Mouse (Mus musculus): ENCODE data around the gene Maco1. TPM values are rescaled to one million over a fixed set of nuclear protein-coding genes. Genes with fewer than 3 reads are reported as not detected.
"Not testable (repeated sequence)": the region's sequence is repeated elsewhere in the genome, so short reads cannot be mapped to it uniquely, and the experiment has no call there.

Maco1 gene
- polyA plus RNA-seq, 1 experiment from 2014 or later, result 46.1 TPM

DNA sequence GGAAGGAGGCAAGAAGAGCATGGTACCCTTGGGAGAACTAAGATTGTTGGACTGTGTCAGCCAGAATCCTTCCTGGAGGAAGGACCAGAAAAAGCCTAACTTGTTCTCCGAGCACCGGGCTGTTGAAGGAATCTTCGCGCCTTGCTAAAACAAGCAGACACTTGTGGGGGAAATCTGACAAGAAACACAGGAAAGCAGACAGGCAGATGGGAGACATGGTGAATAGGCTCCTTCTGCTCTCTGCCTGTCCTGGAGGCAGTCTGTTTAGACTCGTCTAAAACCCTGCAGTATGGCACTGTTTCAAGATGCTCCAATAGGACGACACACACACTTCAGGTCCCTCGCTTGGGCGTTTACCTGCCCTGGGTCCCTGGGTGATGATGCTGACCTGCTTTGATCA is 53.0 kb downstream of the Maco1 start:
- 65% methylated on average over 8 of the region's 8 CpGs for WGBS
- ATAC-seq (ENCODE audit: insufficient number of reproducible peaks, insufficient read depth, low FRiP score, low read depth), result no peak
- H3K4me3 ChIP-seq (ENCODE audit: low read depth, low read length), result no peak overlapping the region
- no peak overlapping the region for H3K9ac ChIP-seq (replicated peaks; ENCODE audit: low read depth, low read length)
- H3K36me3 ChIP-seq (ENCODE audit: control insufficient read depth, insufficient read depth, low read length), result peaks cover 28% of the 10 kb centered on the region; the same call in 1 of the 2 replicates
- H3K4me2 ChIP-seq (replicated peaks; ENCODE audit: low read depth, low read length), result no peak overlapping the region
- H3K27ac ChIP-seq (ENCODE audit: low read length), result peak overlapping the region; percentile 10; the same call in 1 of the 2 replicates
- no peaks in the 10 kb centered on the region for H3K27me3 ChIP-seq (ENCODE audit: control insufficient read depth, insufficient read depth, low read length)
- H3K4me1 ChIP-seq (ENCODE audit: control insufficient read depth, insufficient read depth, low read length), result peaks cover 6% of the 10 kb centered on the region
- H3K9me3 ChIP-seq (ENCODE audit: control insufficient read depth, low read depth, low read length), result no peaks in the 10 kb centered on the region

DNA sequence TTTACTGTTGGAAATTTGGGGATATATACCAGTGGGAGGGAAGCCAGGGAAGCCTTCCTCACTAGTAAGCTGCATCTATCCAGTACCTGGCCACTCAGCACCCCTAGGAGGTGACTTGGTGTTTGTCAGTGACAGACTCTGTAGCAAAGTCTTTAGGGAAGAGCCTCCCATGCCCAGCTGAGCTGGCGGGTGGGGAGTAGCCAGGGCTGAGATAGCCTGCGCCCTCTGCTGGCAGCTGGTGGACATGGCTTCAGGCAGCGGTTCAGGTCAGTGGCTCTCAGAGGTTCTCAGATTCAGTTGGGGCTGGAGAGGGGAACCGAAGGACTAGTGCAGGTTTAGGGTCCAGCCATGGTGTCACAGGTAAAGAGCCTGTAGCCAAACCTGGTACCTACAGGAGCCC is 53.9 kb downstream of the Maco1 start:
- 5% methylated on average over 4 of the region's 4 CpGs for WGBS
- H3K9ac ChIP-seq (replicated peaks; ENCODE audit: low read depth, low read length), result no peak overlapping the region
- H3K4me1 ChIP-seq (ENCODE audit: control insufficient read depth, insufficient read depth, low read length), result peaks cover 6% of the 10 kb centered on the region
- no peak for ATAC-seq (ENCODE audit: insufficient number of reproducible peaks, insufficient read depth, low FRiP score, low read depth)
- no peak overlapping the region for H3K4me2 ChIP-seq (replicated peaks; ENCODE audit: low read depth, low read length)
- no peak overlapping the region for H3K4me3 ChIP-seq (ENCODE audit: low read depth, low read length)
- no peak overlapping the region for H3K27ac ChIP-seq (ENCODE audit: low read length)
- peaks cover 20% of the 10 kb centered on the region; the same call in 1 of the 2 replicates for H3K36me3 ChIP-seq (ENCODE audit: control insufficient read depth, insufficient read depth, low read length)
- H3K9me3 ChIP-seq (ENCODE audit: control insufficient read depth, low read depth, low read length), result no peaks in the 10 kb centered on the region
- H3K27me3 ChIP-seq (ENCODE audit: control insufficient read depth, insufficient read depth, low read length), result no peaks in the 10 kb centered on the region

DNA sequence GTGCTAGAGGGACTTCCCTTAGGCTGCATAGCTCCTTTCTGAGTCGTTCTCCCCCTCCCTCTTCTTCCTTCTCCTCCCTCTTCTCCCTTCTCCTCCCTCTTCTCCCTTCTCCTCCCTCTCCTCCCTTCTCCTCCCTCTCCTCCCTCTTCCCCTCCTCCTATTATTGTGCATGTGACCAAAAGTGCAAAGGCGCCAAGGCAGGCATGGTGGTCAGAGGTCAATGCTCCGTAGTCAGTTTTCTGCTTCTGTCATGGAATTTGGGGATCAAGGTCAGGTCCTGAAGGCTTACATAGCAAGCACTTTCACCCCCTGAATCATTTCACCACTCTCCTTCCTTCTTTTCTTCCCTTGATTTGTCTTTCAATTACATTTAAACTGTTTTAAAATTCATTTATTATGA is 54.3 kb downstream of the Maco1 start:
- no peak for ATAC-seq (ENCODE audit: insufficient number of reproducible peaks, insufficient read depth, low FRiP score, low read depth)
- H3K27me3 ChIP-seq (ENCODE audit: control insufficient read depth, insufficient read depth, low read length), result no peaks in the 10 kb centered on the region
- peaks cover 18% of the 10 kb centered on the region; the same call in 1 of the 2 replicates for H3K36me3 ChIP-seq (ENCODE audit: control insufficient read depth, insufficient read depth, low read length)
- 34% methylated on average over 3 of the region's 3 CpGs for WGBS
- peaks cover 6% of the 10 kb centered on the region for H3K4me1 ChIP-seq (ENCODE audit: control insufficient read depth, insufficient read depth, low read length)
- H3K27ac ChIP-seq (ENCODE audit: low read length), result no peak overlapping the region
- no peak overlapping the region for H3K4me3 ChIP-seq (ENCODE audit: low read depth, low read length)
- H3K9ac ChIP-seq (replicated peaks; ENCODE audit: low read depth, low read length), result no peak overlapping the region
- H3K9me3 ChIP-seq (ENCODE audit: control insufficient read depth, low read depth, low read length), result no peaks in the 10 kb centered on the region
- H3K4me2 ChIP-seq (replicated peaks; ENCODE audit: low read depth, low read length), result no peak overlapping the region

DNA sequence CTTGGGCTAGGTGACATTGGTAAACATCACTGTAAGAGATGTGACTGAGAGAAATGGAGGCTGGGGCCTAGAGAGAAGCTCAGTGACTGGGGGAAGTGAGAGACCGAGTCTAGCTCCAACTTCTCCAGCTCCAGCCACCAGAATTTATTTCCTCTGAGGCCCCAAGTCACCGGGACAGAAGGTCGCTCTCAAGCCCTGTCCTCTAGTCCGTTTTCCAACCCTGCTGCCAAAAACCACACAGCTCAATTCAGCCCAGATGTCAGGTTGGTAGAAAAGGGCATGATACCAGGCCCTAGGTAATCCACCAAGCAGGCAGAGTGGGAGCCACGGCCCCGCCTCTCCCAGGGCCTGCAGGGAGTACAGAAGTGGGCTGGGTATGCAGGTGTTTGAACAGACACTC is 55.5 kb downstream of the Maco1 start:
- H3K4me2 ChIP-seq (replicated peaks; ENCODE audit: low read depth, low read length), result no peak overlapping the region
- H3K9me3 ChIP-seq (ENCODE audit: control insufficient read depth, low read depth, low read length), result no peaks in the 10 kb centered on the region
- 67% methylated on average over 6 of the region's 6 CpGs for WGBS
- H3K9ac ChIP-seq (replicated peaks; ENCODE audit: low read depth, low read length), result no peak overlapping the region
- H3K27me3 ChIP-seq (ENCODE audit: control insufficient read depth, insufficient read depth, low read length), result no peaks in the 10 kb centered on the region
- H3K27ac ChIP-seq (ENCODE audit: low read length), result no peak overlapping the region
- ATAC-seq (ENCODE audit: insufficient number of reproducible peaks, insufficient read depth, low FRiP score, low read depth), result no peak
- peaks cover 8% of the 10 kb centered on the region; the same call in 1 of the 2 replicates for H3K36me3 ChIP-seq (ENCODE audit: control insufficient read depth, insufficient read depth, low read length)
- no peak overlapping the region for H3K4me3 ChIP-seq (ENCODE audit: low read depth, low read length)
- H3K4me1 ChIP-seq (ENCODE audit: control insufficient read depth, insufficient read depth, low read length), result peaks cover 6% of the 10 kb centered on the region

DNA sequence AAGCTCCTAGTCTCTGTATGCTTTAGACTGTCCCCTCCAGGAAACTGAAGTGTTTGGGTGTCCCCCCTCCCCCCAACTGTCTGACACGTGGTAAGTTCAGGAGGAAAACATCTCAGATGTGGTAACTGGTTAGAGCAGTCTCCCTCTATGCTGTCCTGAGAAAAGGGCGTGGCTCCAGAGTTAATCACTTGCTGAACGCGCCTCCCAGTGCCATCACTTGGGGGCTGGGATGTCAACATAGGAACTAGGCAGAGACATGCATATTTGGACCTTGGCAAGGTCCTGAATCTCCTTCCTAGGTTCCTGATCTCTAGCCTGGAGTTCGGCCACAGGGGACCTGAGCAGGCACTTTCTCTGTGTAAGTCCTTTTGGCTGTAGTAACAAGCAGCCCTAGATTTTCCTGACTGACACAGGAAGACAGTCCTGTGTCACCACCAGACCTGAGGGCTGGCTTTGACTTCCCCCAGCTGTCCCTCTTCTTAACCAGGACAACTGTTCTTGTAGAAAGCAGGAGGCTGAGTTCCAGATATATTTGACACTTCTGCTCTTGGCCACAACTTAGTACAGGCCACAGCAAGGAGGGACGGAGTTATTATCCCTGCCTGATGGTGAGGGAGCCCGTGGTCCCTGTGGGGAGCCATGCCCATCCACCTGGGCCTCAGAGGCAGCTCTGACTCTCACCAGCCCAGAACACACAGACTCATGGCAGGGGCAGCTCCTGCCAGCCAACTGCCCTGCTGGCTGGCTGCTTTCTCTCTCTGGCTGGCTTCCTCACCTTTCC is 56.4 kb downstream of the Maco1 start:
- no peak for ATAC-seq (ENCODE audit: insufficient number of reproducible peaks, insufficient read depth, low FRiP score, low read depth)
- no peaks in the 10 kb centered on the region for H3K27me3 ChIP-seq (ENCODE audit: control insufficient read depth, insufficient read depth, low read length)
- no peak overlapping the region for H3K4me2 ChIP-seq (replicated peaks; ENCODE audit: low read depth, low read length)
- H3K27ac ChIP-seq (ENCODE audit: low read length), result no peak overlapping the region
- H3K9me3 ChIP-seq (ENCODE audit: control insufficient read depth, low read depth, low read length), result no peaks in the 10 kb centered on the region
- peaks cover 6% of the 10 kb centered on the region for H3K4me1 ChIP-seq (ENCODE audit: control insufficient read depth, insufficient read depth, low read length)
- no peak overlapping the region for H3K9ac ChIP-seq (replicated peaks; ENCODE audit: low read depth, low read length)
- WGBS, result 25% methylated on average over 7 of the region's 7 CpGs
- H3K36me3 ChIP-seq (ENCODE audit: control insufficient read depth, insufficient read depth, low read length), result no peaks in the 10 kb centered on the region; the same call in 1 of the 2 replicates
- H3K4me3 ChIP-seq (ENCODE audit: low read depth, low read length), result no peak overlapping the region

DNA sequence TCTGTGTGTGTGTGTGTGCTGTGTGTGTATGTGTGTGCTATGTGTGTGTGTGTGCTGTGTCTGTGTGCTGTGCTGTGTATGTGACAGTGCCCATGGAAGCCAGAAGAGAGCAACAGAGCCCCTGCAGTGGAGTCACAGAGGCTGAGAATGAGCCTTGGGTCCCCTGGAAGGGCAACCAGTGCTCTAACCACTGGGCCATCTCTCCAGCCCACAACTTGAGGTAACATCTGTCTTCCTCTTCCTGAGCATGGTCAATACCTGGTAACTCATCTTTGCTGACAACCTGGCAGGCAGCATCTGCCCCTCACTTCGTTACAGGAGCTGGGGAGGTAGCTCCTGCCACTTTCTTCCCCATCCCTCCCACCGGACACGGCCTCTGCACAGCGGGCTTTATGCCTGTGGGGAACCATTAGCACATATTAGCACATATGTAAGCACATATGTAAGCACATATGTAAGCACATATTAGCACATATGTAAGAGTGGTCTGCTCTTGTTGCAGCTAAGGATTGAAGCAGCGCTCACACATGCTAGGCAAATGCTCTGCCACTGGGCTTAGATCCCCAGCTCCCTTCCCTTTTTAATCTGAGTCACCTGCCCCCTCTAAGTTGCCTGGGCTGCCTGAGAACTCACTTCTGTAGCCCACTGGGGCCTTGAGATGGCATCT is 57.2 kb downstream of the Maco1 start:
- WGBS, result 76% methylated on average over 5 of the region's 5 CpGs
- Histone ChIP-seq H3K36me3 (ENCODE audit: control insufficient read depth, insufficient read depth, low read length) (no peaks in the 10 kb centered on the region), H3K27me3 (ENCODE audit: control insufficient read depth, insufficient read depth, low read length) (no peaks in the 10 kb centered on the region), H3K27ac (ENCODE audit: low read length) (no peak overlapping the region), H3K4me3 (ENCODE audit: low read depth, low read length) (no peak overlapping the region), H3K9me3 (ENCODE audit: control insufficient read depth, low read depth, low read length) (no peaks in the 10 kb centered on the region), H3K9ac (replicated peaks; ENCODE audit: low read depth, low read length) (no peak overlapping the region), H3K4me1 (ENCODE audit: control insufficient read depth, insufficient read depth, low read length) (peaks cover 6% of the 10 kb centered on the region), H3K4me2 (replicated peaks; ENCODE audit: low read depth, low read length) (no peak overlapping the region)
- ATAC-seq (ENCODE audit: insufficient number of reproducible peaks, insufficient read depth, low FRiP score, low read depth), result no peak

DNA sequence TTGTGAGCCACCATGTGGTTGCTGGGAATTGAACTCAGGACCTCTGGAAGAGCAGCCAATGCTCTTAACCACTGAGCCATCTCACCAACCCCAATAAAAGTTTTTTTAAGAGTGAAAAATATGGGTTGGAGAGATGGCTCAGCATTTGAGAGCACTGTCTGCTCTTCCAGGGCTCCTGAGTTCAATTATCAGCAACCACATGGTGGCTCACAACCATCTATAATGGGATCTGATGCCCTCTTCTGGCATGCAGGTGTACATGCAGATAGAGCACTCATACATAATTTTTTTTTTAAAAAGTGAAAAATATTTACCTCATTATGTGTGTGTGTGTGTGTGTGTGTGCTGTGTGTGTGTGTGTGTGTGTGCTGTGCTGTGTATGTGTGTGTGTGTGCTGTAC is 58.2 kb downstream of the Maco1 start:
- H3K4me3 ChIP-seq (ENCODE audit: low read depth, low read length); H3K27me3 ChIP-seq (ENCODE audit: control insufficient read depth, insufficient read depth, low read length); H3K9me3 ChIP-seq (ENCODE audit: control insufficient read depth, low read depth, low read length); H3K36me3 ChIP-seq (ENCODE audit: control insufficient read depth, insufficient read depth, low read length); H3K4me1 ChIP-seq (ENCODE audit: control insufficient read depth, insufficient read depth, low read length); H3K9ac ChIP-seq (replicated peaks; ENCODE audit: low read depth, low read length); H3K27ac ChIP-seq (ENCODE audit: low read length); H3K4me2 ChIP-seq (replicated peaks; ENCODE audit: low read depth, low read length); ATAC-seq (ENCODE audit: insufficient number of reproducible peaks, insufficient read depth, low FRiP score, low read depth): not testable (repeated sequence)

DNA sequence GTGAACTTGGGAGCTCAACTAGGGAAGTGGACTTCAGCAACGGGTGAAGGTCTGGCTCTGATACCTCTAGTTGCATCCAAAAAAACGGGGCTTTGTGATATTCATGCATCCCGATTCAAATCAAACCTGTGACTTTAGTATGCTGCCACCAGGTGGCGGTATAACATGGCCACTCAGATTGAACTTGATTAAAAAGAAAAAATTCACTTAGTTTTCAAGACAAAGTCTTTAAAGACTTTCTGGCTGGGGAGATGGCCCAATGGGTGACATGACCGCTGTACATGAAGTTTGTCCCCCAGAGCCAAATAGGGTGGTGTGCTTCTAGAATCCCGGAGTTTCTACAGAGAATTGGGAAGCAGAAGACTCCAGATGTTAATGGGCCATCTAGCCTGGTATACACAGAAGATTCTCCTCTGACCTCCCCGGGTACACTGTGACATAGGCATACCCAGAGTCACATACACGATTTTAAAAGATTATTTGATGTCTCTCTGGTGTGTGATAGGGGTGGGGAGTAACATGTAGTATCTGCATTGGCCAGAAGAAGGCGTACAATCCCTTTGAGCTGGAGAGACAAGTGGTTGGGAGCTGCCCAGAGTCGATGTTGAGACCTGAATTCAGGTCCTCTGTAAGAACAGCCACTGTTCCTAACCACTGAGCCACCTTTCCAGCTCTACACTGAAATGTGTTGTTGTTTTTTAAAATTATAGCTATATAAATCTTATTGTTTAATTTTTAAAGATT is 59.8 kb downstream of the Maco1 start:
- H3K9me3 ChIP-seq (ENCODE audit: control insufficient read depth, low read depth, low read length), result no peaks in the 10 kb centered on the region
- no peak for ATAC-seq (ENCODE audit: insufficient number of reproducible peaks, insufficient read depth, low FRiP score, low read depth)
- H3K27me3 ChIP-seq (ENCODE audit: control insufficient read depth, insufficient read depth, low read length), result no peaks in the 10 kb centered on the region

More for the DNA sequence above, 59.8 kb downstream of the Maco1 start:
- 49% methylated on average over 10 of the region's 10 CpGs for WGBS
- Histone ChIP-seq H3K27ac (ENCODE audit: low read length) (no peak overlapping the region), H3K4me1 (ENCODE audit: control insufficient read depth, insufficient read depth, low read length) (peaks cover 4% of the 10 kb centered on the region), H3K36me3 (ENCODE audit: control insufficient read depth, insufficient read depth, low read length) (no peaks in the 10 kb centered on the region), H3K9ac (replicated peaks; ENCODE audit: low read depth, low read length) (no peak overlapping the region), H3K4me2 (replicated peaks; ENCODE audit: low read depth, low read length) (no peak overlapping the region), H3K4me3 (ENCODE audit: low read depth, low read length) (no peak overlapping the region)

Measured in stomach, embryonic 14.5 days (tissue).